Mouse (Mus musculus): ENCODE measurements around the gene Lasp1.
"Not testable (repeated sequence)": the region's sequence is repeated elsewhere in the genome, so short reads cannot be mapped to it uniquely, and the experiment has no call there.

The Lasp1 gene

DNA sequence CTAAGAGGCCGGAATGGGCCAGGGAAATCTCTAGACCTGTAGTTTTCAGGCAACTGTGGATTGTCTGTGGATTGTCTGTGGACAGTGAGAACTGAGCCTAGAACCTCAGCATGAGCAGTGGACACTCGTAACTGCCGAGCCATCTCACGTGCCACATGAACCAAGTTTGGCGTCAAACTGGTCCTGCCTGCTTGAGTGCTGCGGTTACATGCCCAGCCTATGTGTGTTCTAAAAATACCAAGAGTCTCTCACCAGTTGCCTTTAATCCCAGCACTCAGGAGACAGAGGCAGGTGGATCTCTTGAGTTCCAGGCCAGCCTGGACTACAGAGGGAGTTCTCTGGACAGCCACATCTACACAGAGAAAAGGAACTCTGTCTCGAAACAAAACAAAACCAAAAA, 30.6 kb downstream of the Lasp1 start:
- no peak for DNase-seq (ENCODE audit: low spot score in 2 of 2)

DNA sequence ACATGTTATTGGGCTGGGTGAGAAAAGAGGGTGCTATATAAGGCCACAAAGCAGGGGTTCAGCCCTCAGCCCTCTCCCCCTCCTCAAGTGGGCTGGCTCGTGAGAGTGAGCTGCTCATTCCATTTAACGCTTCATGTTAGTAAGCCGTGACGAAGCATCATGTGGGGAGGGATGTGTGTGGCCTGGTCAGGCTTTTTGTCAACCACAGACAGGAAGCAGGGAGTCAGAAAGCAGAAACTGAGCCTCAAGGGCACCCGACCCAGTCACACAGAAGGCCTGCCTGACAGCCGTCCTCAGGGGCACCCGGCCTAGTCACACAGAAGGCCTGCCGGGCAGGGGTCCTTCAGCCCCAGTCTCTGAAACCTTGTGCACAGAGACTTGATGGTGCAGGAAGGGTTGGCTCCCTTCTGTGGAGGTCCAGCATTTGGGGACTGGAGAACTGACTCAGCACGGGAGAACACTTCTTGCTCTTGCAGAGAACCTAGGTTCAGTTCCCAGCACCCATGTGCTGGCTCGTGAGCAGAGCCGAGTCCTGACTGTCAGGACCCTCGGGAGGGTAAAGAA, 31.2 kb downstream of the Lasp1 start:
- DNase-seq (ENCODE audit: low spot score in 2 of 2) = no peak

DNA sequence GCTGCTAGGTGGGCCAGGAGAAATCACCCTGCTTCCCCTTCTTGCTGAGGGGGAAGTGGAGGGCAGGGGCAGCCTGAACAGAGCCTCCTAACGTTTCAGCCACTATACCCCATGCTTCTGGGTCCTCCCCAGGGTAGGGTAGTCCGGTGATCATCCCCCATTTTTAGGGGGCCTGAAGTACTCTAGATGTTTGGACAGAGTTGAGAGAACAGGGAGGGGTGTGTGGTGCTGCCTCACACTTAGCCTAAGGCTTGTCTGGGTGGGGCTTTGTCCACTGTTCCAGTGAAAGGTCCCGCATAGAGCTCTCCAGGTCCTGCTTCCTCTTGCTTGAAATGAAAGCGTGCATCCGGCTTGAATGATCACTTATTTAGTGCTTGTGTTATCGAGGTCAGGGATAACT, 31.7 kb downstream of the Lasp1 start:
- no peak for DNase-seq (ENCODE audit: low spot score in 2 of 2)

DNA sequence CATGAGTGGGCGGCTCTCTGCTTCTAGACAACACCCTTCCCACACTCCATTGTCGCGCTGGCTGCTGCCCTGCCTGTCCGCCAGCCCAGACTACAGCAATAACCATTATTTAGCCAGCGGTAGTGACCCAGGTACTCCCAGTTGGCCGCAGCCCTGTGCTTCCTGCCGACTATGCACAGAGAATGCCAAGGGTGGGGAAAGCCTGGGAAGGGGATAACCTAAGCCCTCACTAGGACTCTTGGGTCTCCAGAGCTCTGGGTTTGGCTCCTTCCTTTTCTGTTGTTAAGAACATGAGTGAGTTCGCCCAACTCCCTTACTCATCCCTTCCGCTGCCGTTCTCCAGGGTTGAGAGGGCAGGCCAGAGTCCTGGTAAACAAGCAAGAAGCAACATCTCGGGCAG, 33.2 kb downstream of the Lasp1 start:
- DNase-seq (ENCODE audit: low spot score in 2 of 2) = no peak

DNA sequence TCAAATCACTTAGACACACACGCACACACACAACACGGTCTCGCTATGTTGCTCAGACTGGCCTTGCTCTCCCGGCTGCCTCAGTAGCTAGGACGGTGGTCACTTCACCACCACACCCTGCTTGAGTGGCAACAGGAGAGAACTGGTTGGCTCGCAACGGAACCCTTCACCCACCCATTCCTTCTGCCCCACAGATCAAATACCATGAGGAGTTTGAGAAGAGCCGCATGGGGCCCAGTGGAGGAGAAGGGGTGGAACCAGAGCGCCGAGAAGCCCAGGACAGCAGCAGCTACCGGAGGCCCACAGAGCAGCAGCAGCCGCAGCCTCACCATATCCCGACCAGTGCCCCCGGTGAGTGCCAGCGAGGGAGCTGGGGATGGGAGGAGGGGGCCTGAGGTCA, 34.6 kb downstream of the Lasp1 start:
- DNase-seq (ENCODE audit: low spot score in 2 of 2) = no peak

DNA sequence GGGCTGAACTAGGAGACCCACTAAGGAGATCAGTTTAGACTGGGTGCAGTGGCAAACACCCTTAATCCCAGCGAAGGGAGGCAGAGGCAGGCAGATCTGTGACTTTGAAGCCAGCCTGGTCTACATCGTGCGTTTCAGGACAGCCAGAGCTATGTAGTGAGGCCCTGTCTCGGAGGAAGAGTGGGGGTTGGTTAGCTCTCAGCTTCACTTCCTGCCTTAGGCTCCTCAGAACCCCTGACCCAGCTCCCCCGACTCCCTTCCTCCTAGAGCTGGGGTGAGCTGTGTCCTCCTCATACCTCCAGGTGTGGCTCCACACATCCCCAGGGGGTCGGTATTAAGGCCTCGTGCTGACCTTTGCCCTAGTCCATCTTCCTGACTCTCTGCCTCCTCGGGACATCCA, 37.7 kb downstream of the Lasp1 start:
- no peak for DNase-seq (ENCODE audit: low spot score in 2 of 2)

DNA sequence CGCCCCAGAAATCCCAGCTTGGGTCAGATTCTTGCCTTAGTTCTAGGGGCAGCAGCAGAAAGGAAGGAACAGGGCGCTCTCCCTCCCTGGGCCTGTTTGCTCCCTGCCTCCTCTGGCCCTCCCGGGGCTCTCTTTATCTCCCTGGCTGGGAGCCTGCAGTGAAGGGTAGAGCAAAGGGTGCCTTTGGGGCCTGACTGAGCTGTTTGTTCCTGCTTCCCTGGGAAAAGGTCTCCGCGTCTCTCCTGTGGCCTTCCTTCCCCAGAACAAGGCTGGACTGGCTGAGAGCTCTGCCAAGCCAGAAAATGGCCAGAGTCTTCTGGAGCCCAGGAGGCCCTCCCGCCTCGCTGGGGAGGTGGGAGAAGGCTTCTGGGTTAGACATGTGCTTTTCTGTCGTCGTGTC, 38.3 kb downstream of the Lasp1 start:
- DNase-seq (ENCODE audit: low spot score in 2 of 2) = not testable (repeated sequence)

DNA sequence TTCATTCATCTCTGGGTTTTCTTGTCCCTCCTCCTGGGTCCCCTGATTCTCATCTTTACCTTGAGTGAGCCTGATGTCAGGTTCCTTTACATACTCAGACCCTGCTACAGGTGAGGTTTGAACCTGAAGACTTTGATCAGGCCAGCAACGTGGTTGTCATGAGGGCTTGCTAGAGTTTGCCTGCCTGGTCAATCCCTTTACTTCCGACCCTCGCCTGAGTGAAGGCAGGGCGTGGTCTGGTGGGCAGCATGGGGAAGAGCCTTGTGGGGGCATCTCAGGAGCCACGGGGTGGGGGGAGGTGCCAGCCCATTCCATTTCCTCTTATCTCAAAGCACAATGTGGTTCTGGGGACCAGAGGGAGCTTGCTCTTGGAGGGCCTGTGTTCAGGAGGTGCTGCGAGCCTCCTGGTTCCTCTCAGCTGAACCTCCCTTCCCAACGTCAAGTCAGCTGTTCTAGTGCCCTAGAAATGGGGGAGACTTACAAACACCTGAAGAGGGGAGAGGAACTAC, 38.9 kb downstream of the Lasp1 start:
- DNase-seq (ENCODE audit: low spot score in 2 of 2) = no peak

DNA sequence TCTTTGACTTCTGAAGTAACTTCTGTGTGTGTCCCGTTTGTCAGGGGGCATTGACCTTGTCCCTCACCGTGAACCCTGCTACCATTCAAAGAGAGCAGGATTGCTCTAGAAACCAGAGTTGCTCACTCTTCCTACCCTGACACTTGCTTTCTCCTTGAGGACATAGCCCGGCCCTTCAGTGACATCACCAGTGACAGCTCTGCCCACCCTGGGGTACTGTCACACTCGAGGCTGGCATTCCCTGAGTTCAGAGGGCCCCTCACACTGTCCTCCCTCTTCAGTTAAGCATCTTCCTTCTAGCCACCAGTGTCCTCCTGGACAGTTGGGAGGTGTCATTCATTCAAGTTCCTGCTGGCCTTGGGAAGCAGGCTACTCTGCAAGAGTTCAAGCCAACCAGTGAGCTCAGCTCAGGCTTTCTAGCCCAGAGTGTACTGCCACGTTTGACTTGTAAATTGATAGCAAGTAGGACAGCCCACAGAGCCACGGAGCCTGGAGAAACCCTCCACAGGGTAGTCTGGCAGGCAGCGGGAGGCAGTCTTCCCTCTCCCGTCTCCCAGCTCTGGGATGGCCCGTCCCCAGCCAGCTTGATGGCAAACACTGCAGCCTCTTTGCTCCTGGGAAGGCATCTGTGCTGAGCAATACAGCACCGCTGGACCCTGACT, 40.1 kb downstream of the Lasp1 start:
- DNase-seq (ENCODE audit: low spot score in 2 of 2) = no peak

DNA sequence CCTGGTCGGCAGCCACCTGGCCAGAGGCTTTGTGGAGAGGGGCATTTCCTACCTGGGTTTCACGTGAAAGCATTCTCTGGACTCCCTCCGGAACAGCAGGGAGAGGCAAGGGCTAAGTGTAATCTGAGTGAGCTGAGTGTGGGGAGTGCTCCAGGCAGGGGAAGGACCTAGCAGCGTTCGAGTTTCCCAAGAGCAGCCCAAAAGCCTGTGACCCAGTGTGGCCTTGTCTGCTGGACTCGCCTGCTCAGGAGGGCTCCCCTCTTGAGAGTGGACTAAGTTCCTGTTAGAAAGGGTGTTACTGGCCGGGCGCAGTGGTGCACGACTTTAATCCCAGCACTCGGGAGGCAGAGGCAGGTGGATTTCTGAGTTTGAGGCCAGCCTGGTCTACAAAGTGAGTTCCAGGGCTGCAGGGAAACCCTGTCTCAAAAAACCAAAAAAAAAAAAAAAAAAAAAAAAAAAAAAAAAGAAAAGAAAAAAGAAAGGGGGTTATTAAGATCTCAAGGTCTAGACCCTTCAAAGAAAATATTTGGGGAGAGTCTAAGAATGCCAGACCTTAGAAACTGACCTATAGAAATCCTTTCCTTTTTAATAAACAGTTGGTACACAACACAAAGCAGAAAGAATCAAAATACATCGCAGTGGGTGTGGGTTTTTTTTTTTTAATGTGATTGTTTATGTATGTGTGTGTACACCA, 40.8 kb downstream of the Lasp1 start:
- no peak for DNase-seq (ENCODE audit: low spot score in 2 of 2)

DNA sequence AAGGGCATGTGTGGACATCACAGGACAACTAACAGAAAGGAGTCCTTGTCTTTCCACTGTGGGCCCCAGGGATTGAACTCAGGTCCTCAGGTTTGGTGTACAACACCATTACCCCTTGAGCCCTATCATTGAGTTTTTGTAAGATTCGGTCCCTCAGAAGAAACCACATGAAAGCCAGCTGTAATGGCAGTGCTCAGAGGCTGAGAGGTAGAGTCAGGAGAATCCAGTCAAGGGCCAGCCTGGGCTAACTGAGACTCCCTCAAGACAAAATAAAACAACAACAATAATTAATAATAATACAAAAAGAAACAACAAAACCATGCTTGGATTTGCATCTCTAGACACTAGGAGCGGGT, 41.3 kb downstream of the Lasp1 start:
- no peak for DNase-seq (ENCODE audit: low spot score in 2 of 2)

DNA sequence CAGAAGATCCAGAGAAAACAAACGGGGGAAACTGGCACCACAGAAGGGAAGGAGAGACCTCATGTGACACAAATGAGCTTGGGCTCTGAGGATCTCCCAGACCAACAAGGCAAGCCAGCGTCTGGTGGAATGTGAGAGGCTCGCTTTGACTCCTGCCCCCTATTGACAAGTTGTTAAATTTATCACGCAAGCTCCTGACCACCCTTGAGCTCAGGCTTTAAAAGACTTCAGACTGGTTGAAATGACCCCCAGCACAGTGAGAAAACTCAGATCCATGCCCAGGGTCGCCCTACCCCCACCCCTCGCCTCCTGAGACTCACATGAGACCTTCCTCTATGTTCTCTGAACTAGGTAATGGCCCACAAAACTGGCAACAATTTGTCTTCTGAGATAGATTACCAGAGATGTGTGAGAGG, 41.7 kb downstream of the Lasp1 start, which contains the start of gene B230217C12Rik:
TSS of gene B230217C12Rik (plus strand) at position 242 of the 416 bp plus-strand sequence.
- no peak for DNase-seq (ENCODE audit: low spot score in 2 of 2)

DNA sequence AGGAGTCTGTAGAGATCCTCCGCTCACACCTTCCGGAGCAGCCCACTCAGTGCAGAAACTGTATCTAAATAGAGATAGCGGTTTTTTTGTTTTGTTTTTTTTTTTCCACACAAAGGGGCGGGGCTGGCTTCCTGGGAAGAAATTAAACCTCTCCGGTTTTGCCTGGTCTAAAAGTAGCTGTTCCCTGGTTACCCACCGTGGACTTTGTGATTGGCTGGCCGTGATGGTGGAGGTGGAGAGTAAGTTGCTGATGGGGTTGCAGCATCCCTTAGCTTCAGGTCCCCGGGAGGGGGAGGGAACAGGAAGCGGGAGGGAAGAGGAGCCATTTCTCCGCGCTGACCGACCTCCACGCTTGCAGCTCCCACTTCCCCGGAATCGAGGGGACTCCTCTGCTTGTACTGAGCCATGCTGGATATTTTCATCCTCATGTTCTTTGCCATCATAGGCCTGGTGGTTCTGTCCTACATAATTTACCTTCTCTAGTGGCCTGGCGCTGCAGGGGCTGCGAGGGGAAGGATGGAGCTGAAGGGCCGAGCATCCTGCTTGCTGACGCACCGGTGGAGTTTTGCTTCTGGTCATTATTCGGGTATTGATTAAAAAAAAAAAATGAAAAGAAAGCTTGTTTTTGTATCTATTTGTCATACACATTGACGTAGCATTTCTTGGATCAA, 42.3 kb downstream of the Lasp1 start:
- peak; percentile 83 to 89 for DNase-seq (ENCODE audit: low spot score in 2 of 2)

DNA sequence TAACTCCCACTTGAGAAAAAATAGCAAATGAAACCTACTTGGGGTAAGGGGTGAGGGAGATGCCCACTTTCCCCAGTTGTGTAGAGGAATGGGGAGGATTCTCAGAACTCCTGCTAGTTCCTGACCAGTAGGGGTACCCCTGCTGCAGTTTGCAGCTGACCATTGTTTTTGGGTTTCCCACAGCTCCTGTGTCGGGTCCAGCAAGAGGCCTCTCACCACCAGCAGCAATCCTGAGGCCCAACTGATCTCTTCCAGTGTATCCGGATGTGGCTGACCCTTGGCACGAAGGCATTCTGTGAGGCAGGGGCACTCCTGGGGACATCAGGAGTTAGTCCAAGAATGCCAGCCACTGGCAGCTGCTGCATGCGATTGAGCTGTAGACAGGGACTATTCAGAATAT, 43.2 kb downstream of the Lasp1 start:
- no peak for DNase-seq (ENCODE audit: low spot score in 2 of 2)

DNA sequence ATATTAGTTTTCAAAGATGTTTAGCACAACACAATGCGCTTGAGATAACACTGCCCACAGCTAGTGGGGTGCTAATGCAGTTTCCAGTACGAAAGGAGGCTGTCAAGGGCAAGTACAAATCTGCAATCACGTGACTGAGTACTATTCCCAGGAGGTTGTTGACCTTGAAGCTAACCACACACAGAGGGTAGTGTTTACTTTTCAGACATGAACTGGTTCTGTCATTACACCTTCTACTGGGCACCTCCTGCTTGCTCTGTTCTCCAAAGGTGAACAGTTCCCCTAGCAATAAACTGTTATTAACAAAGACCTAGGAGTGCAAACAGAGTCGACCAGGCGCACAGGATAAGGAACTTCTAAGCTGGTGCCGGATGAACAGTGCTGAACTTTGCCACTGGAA, 51.6 kb downstream of the Lasp1 start:
- DNase-seq (ENCODE audit: low spot score in 2 of 2) = no peak

DNA sequence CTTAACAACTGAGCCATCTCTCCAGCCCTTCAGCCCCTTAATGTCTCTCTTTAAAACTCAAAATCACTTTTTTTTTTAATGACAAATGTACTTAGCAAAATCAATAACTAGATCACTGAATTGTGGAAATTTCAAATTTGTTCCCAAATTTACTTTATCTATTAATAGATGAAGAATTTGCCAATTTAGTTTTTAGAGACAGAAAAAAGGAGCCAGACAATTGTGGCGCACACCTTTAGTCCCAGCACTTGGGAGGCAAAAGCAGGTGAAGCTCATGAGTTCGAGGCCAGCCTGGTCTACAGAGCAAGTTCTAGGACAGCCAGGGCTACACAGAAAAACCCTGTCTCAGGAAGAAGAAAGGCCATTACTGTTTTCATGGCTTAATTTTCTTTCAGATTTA, 52.8 kb downstream of the Lasp1 start:
- DNase-seq (ENCODE audit: low spot score in 2 of 2) = no peak

DNA sequence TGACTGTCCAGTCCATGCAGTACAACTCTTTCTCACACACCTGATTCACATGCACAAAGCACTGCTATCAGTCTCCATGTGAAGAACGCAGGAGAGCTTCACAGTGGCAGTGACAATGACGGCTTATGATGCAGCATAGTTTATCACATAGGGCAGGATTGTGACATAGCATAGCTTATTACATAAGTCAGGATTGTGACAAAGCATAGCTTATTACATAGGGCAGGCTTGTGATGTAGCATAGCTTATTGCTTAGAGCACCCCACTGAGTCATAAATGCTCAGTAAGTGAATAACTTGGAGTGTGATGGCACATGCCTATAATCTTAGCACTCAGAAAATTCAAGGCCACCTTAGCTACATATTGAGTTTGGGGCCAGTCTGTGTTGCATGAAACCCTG, 56.7 kb downstream of the Lasp1 start:
- DNase-seq (ENCODE audit: low spot score in 2 of 2) = no peak

DNA sequence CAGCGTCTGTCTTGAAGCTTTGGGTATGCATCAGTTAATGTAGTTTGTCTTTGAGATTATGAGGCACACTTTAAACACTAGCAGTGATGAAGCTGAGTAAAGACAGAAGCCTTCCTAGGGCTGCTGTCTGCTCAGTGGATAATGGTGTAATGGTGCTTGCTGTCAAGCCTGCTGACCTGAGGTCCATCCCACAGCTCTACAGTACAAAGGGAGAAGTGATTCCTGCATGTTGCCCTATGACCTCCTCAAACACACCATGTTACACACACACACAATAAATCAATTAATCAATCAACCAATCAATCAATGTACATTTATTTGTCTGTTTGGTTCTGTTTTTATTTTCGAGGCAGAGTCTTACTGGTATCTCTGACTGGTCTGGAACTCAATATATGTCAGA, 63.3 kb downstream of the Lasp1 start:
- DNase-seq (ENCODE audit: low spot score in 2 of 2) = no peak

DNA sequence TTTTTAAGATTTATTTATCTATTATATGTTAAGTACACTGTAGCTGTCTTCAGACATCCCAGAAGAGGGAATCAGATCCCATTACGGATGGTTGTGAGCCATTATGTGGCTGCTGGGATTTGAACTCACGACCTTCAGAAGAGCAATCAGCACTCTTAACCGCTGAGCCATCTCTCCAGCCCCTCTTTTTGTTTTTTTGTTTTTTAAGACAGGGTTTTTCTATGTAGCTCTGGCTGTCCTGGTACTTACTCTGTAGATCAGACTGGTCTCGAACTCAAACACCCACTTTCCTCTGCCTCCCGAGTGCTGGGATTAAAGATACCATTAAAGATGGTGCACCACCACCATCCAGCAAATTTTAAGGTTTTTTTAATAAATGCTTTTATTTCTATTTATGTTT, 66.6 kb downstream of the Lasp1 start:
- DNase-seq (ENCODE audit: low spot score in 2 of 2) = no peak

DNA sequence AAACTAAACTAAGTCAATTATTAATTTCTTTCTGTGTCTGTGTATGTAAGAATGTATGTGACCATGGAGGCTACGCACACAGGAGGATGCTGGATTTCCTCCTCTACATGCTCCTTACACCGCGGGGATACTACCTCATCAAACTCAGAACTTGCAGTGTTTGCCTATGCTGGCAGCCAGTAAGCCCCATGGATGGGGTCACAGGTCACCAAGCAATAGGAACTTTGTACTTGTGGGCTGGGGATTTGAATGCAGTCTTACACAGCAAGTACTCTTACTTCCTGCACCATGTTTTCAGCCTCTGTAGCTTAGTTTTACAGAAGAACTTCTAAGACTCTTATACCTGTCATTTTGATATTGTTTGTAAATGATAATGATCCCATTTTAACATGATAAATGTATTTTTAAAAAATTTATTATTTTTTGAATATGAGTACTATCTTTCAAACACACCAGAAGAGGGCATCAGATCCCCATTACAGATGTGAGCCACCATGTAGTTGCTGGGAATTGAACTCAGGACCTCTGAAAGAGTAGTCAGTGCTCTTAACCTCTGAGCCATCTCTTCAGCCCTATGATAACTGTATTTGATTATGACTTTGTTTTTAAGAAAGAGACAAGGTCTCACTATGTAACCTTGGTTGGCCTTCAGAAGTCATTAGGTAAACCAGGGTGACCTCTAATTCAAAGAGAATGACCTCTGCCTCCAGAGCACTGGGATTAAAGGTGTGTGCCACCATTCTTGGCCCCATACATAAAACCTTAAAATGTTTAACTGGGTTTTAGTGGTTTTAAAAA, 67.5 kb downstream of the Lasp1 start:
- no peak for DNase-seq (ENCODE audit: low spot score in 2 of 2)

DNA sequence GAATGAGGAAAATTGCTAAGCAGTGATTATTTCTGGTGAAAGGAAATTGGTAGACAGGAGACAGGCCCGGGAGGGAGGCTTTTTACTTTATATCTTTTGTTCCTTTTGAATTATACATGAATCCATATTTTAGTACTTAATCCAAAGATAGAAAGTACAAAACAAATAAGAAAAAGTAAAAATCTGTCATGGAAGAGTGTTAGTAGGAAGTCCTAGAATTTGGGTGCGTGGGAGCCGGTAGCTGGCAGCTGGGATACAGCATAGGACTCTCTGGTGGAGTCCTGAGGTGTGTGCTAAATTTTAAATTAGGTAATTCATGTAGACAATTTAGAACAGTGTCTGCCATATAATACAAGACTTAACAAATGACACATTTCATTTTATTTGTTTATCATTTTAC, 68.8 kb downstream of the Lasp1 start:
- DNase-seq (ENCODE audit: low spot score in 2 of 2) = no peak

DNA sequence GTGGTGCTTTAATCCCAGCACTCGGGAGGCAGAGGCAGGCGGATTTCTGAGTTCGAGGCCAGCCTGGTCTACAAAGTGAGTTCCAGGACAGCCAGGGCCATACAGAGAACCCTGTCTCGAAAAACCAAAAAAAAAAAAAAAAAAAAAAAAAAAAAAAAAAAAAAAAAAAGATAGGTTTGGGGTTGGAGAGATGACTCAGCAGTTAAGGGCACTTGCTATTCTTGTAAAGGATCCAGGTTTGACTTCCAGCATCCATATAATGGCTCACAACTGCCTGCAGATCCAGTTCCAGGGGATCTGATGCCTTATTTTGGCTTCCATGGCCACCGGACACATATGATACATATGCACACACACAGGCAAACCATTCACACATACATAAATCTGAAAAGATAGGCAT, 73.6 kb downstream of the Lasp1 start:
- not testable (repeated sequence) for DNase-seq (ENCODE audit: low spot score in 2 of 2)

All from frontal cortex, postnatal 14 days (tissue).